Mouse (Mus musculus): ENCODE data around the gene Enho. TPM values are rescaled to one million over a fixed set of nuclear protein-coding genes. Genes with fewer than 3 reads are reported as not detected.
"Not testable (repeated sequence)": the region's sequence is repeated elsewhere in the genome, so short reads cannot be mapped to it uniquely, and the experiment has no call there.

Enho gene
- total RNA-seq (2022): 10 to 100 TPM; 55.3 to 62.7 (median 59.3) TPM

- peak; percentile 87 to 95 for DNase-seq (ENCODE audit: low spot score in 2 of 2)
These were observed at the start of gene Enho for GRCm38 (mm10) chr4:41639913-41640507. TSS of gene Enho (minus strand) at chr4:41640324.

GRCm38 (mm10) chr4:41688562-41688961 lies 48.4 kb upstream of the Enho start:
- not testable (repeated sequence) for DNase-seq (ENCODE audit: low spot score in 2 of 2)

- DNase-seq (ENCODE audit: low spot score in 2 of 2): not testable (repeated sequence)
These were observed 45.9 kb upstream of the Enho start for GRCm38 (mm10) chr4:41685882-41686492.

- not testable (repeated sequence) for DNase-seq (ENCODE audit: low spot score in 2 of 2)
These were observed 44.9 kb upstream of the Enho start for GRCm38 (mm10) chr4:41684931-41685453.

GRCm38 (mm10) chr4:41684131-41684930 lies 44.2 kb upstream of the Enho start:
- not testable (repeated sequence) for DNase-seq (ENCODE audit: low spot score in 2 of 2)

GRCm38 (mm10) chr4:41683303-41683702 lies 43.2 kb upstream of the Enho start:
- DNase-seq (ENCODE audit: low spot score in 2 of 2): not testable (repeated sequence)

- no peak for DNase-seq (ENCODE audit: low spot score in 2 of 2)
These were observed 42.7 kb upstream of the Enho start for GRCm38 (mm10) chr4:41682789-41683188.

- no peak for DNase-seq (ENCODE audit: low spot score in 2 of 2)
These were observed 41.8 kb upstream of the Enho start for GRCm38 (mm10) chr4:41681947-41682346.

GRCm38 (mm10) chr4:41681176-41681575 lies 41.1 kb upstream of the Enho start:
- peak in 1 of 2 experiments; percentile 76 for DNase-seq (ENCODE audit: low spot score in 2 of 2)

GRCm38 (mm10) chr4:41679291-41679690 lies 39.2 kb upstream of the Enho start:
- DNase-seq (ENCODE audit: low spot score in 2 of 2): no peak

GRCm38 (mm10) chr4:41678863-41679262 lies 38.7 kb upstream of the Enho start:
- no peak for DNase-seq (ENCODE audit: low spot score in 2 of 2)

GRCm38 (mm10) chr4:41677006-41677629 lies 37.0 kb upstream of the Enho start:
- DNase-seq (ENCODE audit: low spot score in 2 of 2): no peak

- no peak for DNase-seq (ENCODE audit: low spot score in 2 of 2)
These were observed 36.3 kb upstream of the Enho start for GRCm38 (mm10) chr4:41676248-41677005.

GRCm38 (mm10) chr4:41673186-41673585 lies 33.1 kb upstream of the Enho start:
- no peak for DNase-seq (ENCODE audit: low spot score in 2 of 2)

- DNase-seq (ENCODE audit: low spot score in 2 of 2): no peak
These were observed 32.4 kb upstream of the Enho start for GRCm38 (mm10) chr4:41672522-41672963.

- no peak for DNase-seq (ENCODE audit: low spot score in 2 of 2)
These were observed 31.9 kb upstream of the Enho start for GRCm38 (mm10) chr4:41671963-41672480.

- no peak for DNase-seq (ENCODE audit: low spot score in 2 of 2)
These were observed 31.4 kb upstream of the Enho start for GRCm38 (mm10) chr4:41671500-41671899.

GRCm38 (mm10) chr4:41670836-41671235 lies 30.7 kb upstream of the Enho start:
- no peak for DNase-seq (ENCODE audit: low spot score in 2 of 2)

- DNase-seq (ENCODE audit: low spot score in 2 of 2): no peak
These were observed 26.5 kb upstream of the Enho start for GRCm38 (mm10) chr4:41666646-41667045.

GRCm38 (mm10) chr4:41665009-41665675 lies 25.0 kb upstream of the Enho start:
- DNase-seq (ENCODE audit: low spot score in 2 of 2): no peak
